Mouse (Mus musculus): ENCODE data around the gene Susd1. TPM values are rescaled to one million over a fixed set of nuclear protein-coding genes. Genes with fewer than 3 reads are reported as not detected.
"Not testable (repeated sequence)": the region's sequence is repeated elsewhere in the genome, so short reads cannot be mapped to it uniquely, and the experiment has no call there.

Gene Susd1
- polyA plus RNA-seq, 1 experiment from 2014 or later: 11.5 TPM

DNA sequence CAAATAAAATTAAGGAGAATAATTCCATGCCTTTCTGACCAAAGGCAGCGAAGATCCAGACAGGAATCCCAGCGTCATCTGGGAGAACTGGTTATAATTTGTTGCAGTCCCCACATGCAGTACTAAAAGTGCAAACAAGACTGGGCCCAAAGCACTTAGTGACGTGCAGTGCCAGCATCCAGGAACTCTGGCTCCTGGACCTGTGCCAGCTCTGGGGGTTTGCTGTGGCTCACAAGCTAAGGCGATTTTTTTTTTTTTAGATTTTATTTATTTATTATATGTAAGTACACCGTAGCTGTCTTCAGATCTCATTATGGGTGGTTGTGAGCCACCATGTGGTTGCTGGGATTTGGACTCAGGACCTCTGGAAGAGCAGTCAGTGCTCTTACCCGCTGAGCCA lies 152.1 kb downstream of the Susd1 start:
- H3K27me3 ChIP-seq (ENCODE audit: insufficient read depth, low read length); ATAC-seq (ENCODE audit: low FRiP score, low TSS enrichment); H3K27ac ChIP-seq (ENCODE audit: low read length); H3K9me3 ChIP-seq (ENCODE audit: low read length); H3K4me2 ChIP-seq (replicated peaks; ENCODE audit: low read depth, low read length); H3K36me3 ChIP-seq (ENCODE audit: insufficient read depth, low read length); H3K4me3 ChIP-seq (ENCODE audit: low read length); H3K4me1 ChIP-seq (ENCODE audit: insufficient read depth, low read length); H3K9ac ChIP-seq (replicated peaks; ENCODE audit: low read length): not testable (repeated sequence)
- WGBS: 77% methylated on average over 6 of the region's 6 CpGs

DNA sequence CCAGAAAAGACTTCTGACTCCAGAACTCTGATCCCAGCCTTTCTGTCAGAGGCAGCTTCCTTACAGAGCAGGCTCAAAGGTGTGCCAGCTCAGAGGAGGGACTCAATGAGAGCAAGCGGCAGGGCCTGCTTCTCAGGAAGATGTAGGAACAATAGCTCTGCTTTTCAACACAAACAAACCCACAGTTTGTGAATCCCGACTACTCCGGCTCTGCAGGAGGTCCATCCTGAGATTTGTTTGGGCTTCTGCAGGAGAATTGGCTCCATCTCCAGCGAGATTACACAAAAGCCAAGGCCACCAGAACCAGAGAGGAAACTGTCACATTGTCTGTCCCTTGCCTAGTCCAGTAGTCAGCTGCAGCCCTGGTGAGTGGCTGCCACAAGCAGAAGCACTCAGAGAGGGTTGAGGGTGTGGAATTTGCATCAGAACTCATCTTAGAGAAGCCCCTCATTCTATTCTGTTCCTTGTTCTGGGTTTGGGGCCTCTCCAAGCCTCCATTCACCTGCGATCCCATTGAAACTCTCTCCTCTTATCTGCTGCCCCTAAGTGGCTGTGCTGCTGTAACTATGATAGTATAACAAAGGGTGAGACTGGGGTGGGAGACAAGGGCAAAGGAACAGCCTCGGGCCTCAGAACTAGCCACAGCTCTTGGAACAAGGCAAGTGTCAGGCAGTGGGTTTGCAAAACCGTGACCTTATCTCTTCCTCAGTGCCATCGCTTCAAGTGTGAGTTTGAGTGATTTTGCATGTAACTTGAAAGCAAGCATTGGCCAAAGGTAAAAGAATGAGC lies 155.5 kb downstream of the Susd1 start:
- H3K4me2 ChIP-seq (replicated peaks; ENCODE audit: low read depth, low read length): no peak overlapping the region

DNA sequence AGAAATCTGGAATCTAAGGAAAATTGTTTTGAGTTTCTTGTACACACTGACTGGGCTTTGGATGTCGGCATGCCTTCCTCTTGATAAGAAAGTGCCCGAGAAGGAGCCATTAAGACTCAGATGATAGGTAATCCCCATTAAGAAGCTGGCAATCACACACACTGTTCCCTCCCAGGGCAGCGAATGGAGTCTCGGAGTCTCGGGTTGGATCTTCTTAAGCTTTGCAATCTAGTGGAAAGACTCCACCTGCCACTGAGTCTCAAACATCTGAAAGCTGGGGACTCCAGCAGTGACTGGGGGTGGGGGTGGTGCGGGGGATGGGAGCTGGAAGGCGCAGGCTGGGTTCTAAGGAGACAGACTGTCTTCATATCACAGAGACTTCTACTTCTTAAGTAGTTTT lies 156.3 kb downstream of the Susd1 start:
- no peak overlapping the region for H3K4me3 ChIP-seq (ENCODE audit: low read length)
- no peak overlapping the region for H3K9ac ChIP-seq (replicated peaks; ENCODE audit: low read length)
- ATAC-seq (ENCODE audit: low FRiP score, low TSS enrichment): no peak
- H3K4me1 ChIP-seq (ENCODE audit: insufficient read depth, low read length): no peaks in the 10 kb centered on the region
- H3K36me3 ChIP-seq (ENCODE audit: insufficient read depth, low read length): no peaks in the 10 kb centered on the region
- H3K27me3 ChIP-seq (ENCODE audit: insufficient read depth, low read length): no peaks in the 10 kb centered on the region
- no peak overlapping the region for H3K27ac ChIP-seq (ENCODE audit: low read length)
- no peaks in the 10 kb centered on the region for H3K9me3 ChIP-seq (ENCODE audit: low read length)
- H3K4me2 ChIP-seq (replicated peaks; ENCODE audit: low read depth, low read length): no peak overlapping the region
- WGBS: 61% methylated on average over 7 of the region's 7 CpGs

More for the DNA sequence above, 155.5 kb downstream of the Susd1 start:
- no peak overlapping the region for H3K9ac ChIP-seq (replicated peaks; ENCODE audit: low read length)
- no peaks in the 10 kb centered on the region for H3K36me3 ChIP-seq (ENCODE audit: insufficient read depth, low read length)
- no peaks in the 10 kb centered on the region for H3K27me3 ChIP-seq (ENCODE audit: insufficient read depth, low read length)
- WGBS: 62% methylated on average over 8 of the region's 8 CpGs
- no peak overlapping the region for H3K27ac ChIP-seq (ENCODE audit: low read length)
- no peak for ATAC-seq (ENCODE audit: low FRiP score, low TSS enrichment)
- H3K9me3 ChIP-seq (ENCODE audit: low read length): no peaks in the 10 kb centered on the region
- H3K4me1 ChIP-seq (ENCODE audit: insufficient read depth, low read length): no peaks in the 10 kb centered on the region
- H3K4me3 ChIP-seq (ENCODE audit: low read length): no peak overlapping the region

DNA sequence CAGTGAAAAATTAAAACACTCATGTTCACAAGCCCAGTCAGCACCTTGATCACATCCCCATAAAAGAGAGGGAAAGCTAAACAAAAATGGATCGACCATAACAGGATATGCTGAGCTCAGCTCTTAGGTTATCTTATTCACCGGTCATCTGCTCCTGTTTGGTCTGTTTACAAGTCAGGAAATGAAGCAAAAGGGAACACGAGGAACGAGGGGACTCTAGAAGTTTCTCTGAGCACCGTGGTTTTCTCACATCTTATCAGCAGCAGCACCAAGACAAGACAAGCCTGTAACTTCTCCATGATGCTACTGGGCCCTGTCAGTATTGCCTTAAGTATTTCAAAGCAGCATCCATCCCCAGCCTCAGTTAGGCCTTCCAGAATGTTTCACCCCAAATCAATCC lies 157.6 kb downstream of the Susd1 start:
- Histone ChIP-seq H3K27me3 (ENCODE audit: insufficient read depth, low read length) (no peaks in the 10 kb centered on the region), H3K4me1 (ENCODE audit: insufficient read depth, low read length) (no peaks in the 10 kb centered on the region), H3K9me3 (ENCODE audit: low read length) (no peaks in the 10 kb centered on the region), H3K4me3 (ENCODE audit: low read length) (no peak overlapping the region), H3K4me2 (replicated peaks; ENCODE audit: low read depth, low read length) (no peak overlapping the region), H3K9ac (replicated peaks; ENCODE audit: low read length) (no peak overlapping the region), H3K27ac (ENCODE audit: low read length) (no peak overlapping the region), H3K36me3 (ENCODE audit: insufficient read depth, low read length) (no peaks in the 10 kb centered on the region)
- 64% methylated on average over 5 of the region's 5 CpGs for WGBS
- no peak for ATAC-seq (ENCODE audit: low FRiP score, low TSS enrichment)

DNA sequence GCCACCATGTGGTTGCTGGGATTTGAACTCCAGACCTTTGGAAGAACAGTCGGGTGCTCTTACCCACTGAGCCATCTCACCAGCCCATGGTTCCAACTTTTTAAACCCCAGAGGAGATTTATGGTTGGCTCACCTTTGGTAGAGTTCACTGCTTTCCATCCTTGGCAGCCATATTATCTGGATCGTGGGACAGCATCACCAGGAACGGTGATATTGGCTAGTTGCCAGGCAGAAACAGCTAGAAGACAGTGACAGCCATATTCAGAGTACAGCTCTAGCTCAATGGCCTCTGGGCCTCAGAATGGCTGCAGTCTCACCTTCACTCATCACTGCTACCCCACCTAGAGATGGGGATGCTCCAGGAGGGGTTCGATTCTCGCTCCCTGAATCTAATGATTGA lies 159.3 kb downstream of the Susd1 start:
- ATAC-seq (ENCODE audit: low FRiP score, low TSS enrichment): no peak

DNA sequence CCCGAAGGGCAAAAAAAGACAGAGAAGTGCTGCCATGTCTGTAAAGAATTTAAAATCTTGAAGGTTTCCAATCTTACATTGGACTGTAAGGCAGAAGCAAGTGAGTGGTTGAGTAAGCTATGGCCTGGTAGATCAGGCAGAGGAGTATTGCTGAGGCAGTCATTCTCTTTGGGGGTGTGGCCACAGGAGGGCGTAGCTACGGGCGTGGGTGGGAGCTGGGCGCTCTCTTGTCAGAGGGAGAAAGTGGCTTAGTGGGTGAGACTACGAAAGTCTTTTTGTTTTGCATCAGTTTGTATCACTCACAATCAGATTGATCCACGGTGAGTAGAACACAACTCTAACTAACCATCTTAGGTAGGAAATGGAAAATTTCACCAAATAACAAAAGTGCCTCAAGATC lies 160.0 kb downstream of the Susd1 start:
- H3K36me3 ChIP-seq (ENCODE audit: insufficient read depth, low read length): no peaks in the 10 kb centered on the region
- no peak overlapping the region for H3K27ac ChIP-seq (ENCODE audit: low read length)
- WGBS: 86% methylated on average over 7 of the region's 7 CpGs
- H3K27me3 ChIP-seq (ENCODE audit: insufficient read depth, low read length): no peaks in the 10 kb centered on the region
- no peaks in the 10 kb centered on the region for H3K4me1 ChIP-seq (ENCODE audit: insufficient read depth, low read length)
- ATAC-seq (ENCODE audit: low FRiP score, low TSS enrichment): no peak
- no peaks in the 10 kb centered on the region for H3K9me3 ChIP-seq (ENCODE audit: low read length)
- no peak overlapping the region for H3K9ac ChIP-seq (replicated peaks; ENCODE audit: low read length)
- H3K4me2 ChIP-seq (replicated peaks; ENCODE audit: low read depth, low read length): no peak overlapping the region
- no peak overlapping the region for H3K4me3 ChIP-seq (ENCODE audit: low read length)

More for the DNA sequence above, 159.3 kb downstream of the Susd1 start:
- Histone ChIP-seq H3K36me3 (ENCODE audit: insufficient read depth, low read length) (no peaks in the 10 kb centered on the region), H3K9me3 (ENCODE audit: low read length) (no peaks in the 10 kb centered on the region), H3K4me1 (ENCODE audit: insufficient read depth, low read length) (no peaks in the 10 kb centered on the region), H3K9ac (replicated peaks; ENCODE audit: low read length) (no peak overlapping the region), H3K4me3 (ENCODE audit: low read length) (no peak overlapping the region), H3K4me2 (replicated peaks; ENCODE audit: low read depth, low read length) (no peak overlapping the region), H3K27ac (ENCODE audit: low read length) (no peak overlapping the region), H3K27me3 (ENCODE audit: insufficient read depth, low read length) (no peaks in the 10 kb centered on the region)
- 82% methylated on average over 5 of the region's 5 CpGs for WGBS

DNA sequence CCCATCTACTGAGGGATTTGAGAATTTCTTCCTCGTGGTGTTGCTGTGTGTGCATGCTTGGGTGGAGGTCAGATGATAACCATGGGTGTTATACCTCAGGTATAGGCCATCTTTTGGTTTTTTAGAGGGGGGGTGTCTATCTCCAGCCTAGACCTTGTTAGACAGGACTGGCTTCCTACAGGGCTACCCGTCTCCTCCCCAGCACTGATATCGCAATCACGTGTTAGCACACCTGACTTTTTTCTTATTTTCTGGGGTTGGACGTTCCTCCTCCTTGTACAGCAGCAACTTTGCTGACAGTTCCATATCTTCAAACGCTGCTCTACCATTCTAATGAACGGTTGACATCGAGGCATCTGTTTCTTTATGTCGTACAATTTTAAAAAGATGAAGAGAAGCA lies 160.5 kb downstream of the Susd1 start:
- H3K27me3 ChIP-seq (ENCODE audit: insufficient read depth, low read length): no peaks in the 10 kb centered on the region
- H3K27ac ChIP-seq (ENCODE audit: low read length): no peak overlapping the region
- WGBS: 95% methylated on average over 9 of the region's 9 CpGs
- H3K4me1 ChIP-seq (ENCODE audit: insufficient read depth, low read length): no peaks in the 10 kb centered on the region
- no peaks in the 10 kb centered on the region for H3K9me3 ChIP-seq (ENCODE audit: low read length)
- H3K4me3 ChIP-seq (ENCODE audit: low read length): no peak overlapping the region
- no peak for ATAC-seq (ENCODE audit: low FRiP score, low TSS enrichment)
- no peak overlapping the region for H3K4me2 ChIP-seq (replicated peaks; ENCODE audit: low read depth, low read length)
- H3K36me3 ChIP-seq (ENCODE audit: insufficient read depth, low read length): no peaks in the 10 kb centered on the region
- H3K9ac ChIP-seq (replicated peaks; ENCODE audit: low read length): no peak overlapping the region

DNA sequence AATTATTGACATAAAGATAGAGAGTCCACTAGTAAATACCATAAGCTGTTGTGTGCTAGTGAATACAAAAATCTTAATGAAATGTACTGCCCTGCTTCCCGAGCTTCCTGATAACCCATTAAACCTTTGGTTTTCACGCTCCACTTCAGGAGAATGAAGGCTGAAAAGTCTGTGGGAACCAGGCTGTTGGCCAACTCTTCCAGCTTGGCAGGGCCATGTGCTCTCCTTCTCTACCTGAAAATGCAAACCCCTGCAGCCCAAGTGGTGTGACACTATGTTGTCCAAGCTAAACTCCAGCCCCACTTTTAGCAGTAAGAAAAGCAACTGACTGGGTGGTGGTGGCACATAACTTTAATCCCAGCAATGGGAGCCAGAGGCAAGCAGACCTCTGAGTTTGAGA lies 162.5 kb downstream of the Susd1 start:
- Histone ChIP-seq H3K27ac (ENCODE audit: low read length) (no peak overlapping the region), H3K4me2 (replicated peaks; ENCODE audit: low read depth, low read length) (no peak overlapping the region), H3K4me3 (ENCODE audit: low read length) (no peak overlapping the region), H3K36me3 (ENCODE audit: insufficient read depth, low read length) (no peaks in the 10 kb centered on the region), H3K9ac (replicated peaks; ENCODE audit: low read length) (no peak overlapping the region), H3K4me1 (ENCODE audit: insufficient read depth, low read length) (no peaks in the 10 kb centered on the region), H3K9me3 (ENCODE audit: low read length) (no peaks in the 10 kb centered on the region), H3K27me3 (ENCODE audit: insufficient read depth, low read length) (no peaks in the 10 kb centered on the region)
- ATAC-seq (ENCODE audit: low FRiP score, low TSS enrichment): no peak
- 62% methylated on average over 2 of the region's 2 CpGs for WGBS

DNA sequence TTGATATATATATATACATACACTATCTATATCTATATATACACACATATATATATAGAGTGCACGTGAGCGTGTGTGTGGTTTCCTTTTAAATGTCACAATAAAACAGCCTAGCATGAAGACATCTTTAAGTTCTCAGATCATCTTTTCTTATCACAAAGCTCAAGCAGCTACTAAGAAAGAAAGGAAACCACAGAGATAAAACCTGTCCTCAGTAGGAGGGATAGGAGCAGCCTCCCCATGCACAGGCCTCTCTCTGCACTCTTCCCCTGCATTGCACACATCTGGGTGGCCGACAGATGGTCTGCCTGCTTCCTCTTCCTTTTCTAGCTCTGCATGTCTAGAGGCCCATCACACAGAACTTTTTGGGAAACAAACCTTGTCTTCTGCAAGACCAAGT lies 162.9 kb downstream of the Susd1 start:
- H3K36me3 ChIP-seq (ENCODE audit: insufficient read depth, low read length): no peaks in the 10 kb centered on the region
- no peak overlapping the region for H3K27ac ChIP-seq (ENCODE audit: low read length)
- H3K4me1 ChIP-seq (ENCODE audit: insufficient read depth, low read length): no peaks in the 10 kb centered on the region
- no peak overlapping the region for H3K9ac ChIP-seq (replicated peaks; ENCODE audit: low read length)
- no peak overlapping the region for H3K4me2 ChIP-seq (replicated peaks; ENCODE audit: low read depth, low read length)
- no peaks in the 10 kb centered on the region for H3K9me3 ChIP-seq (ENCODE audit: low read length)
- H3K4me3 ChIP-seq (ENCODE audit: low read length): no peak overlapping the region
- no peaks in the 10 kb centered on the region for H3K27me3 ChIP-seq (ENCODE audit: insufficient read depth, low read length)
- 77% methylated on average over 3 of the region's 3 CpGs for WGBS
- no peak for ATAC-seq (ENCODE audit: low FRiP score, low TSS enrichment)

DNA sequence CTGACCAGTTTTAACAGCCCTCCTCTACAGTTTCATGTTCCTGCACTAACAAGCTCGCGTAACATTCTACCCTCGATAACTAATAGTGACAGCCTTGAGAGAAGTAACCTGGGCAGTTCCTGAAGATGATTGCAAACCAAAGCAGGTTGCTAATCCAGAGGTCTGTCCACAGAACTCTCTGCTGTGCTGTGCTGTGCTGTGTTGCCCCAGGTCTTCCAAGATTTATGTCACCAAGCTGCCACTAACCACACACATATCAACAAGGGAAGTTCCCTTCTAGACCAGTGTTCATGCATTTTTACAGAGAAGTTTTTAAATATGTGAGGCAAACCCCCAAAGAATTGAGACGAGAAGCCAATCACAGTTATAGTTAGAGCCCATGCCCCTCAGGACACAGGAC lies 164.3 kb downstream of the Susd1 start:
- no peak overlapping the region for H3K9ac ChIP-seq (replicated peaks; ENCODE audit: low read length)
- H3K27me3 ChIP-seq (ENCODE audit: insufficient read depth, low read length): no peaks in the 10 kb centered on the region
- no peak overlapping the region for H3K27ac ChIP-seq (ENCODE audit: low read length)
- 41% methylated on average over 4 of the region's 4 CpGs for WGBS
- H3K9me3 ChIP-seq (ENCODE audit: low read length): 0 out of 2 replicates have a peak, but pooled peaks cover 4% of the 10 kb centered on the region
- no peaks in the 10 kb centered on the region for H3K36me3 ChIP-seq (ENCODE audit: insufficient read depth, low read length)
- no peak overlapping the region for H3K4me3 ChIP-seq (ENCODE audit: low read length)
- no peak overlapping the region for H3K4me2 ChIP-seq (replicated peaks; ENCODE audit: low read depth, low read length)
- no peaks in the 10 kb centered on the region for H3K4me1 ChIP-seq (ENCODE audit: insufficient read depth, low read length)
- no peak for ATAC-seq (ENCODE audit: low FRiP score, low TSS enrichment)
